Mouse (Mus musculus) megakaryocyte progenitor cell, adult 5-6 weeks (primary cell): Measurements from ENCODE around the gene Med20. TPM values are rescaled to one million over a fixed set of nuclear protein-coding genes. Genes with fewer than 3 reads are reported as not detected.

Experiments used
- ATAC-seq: replicated peaks from 2 replicates; pipeline ENCODE4 v1.8.0; 2016; ENCODE audit warnings: mild to moderate bottlenecking, moderate TSS enrichment, inconsistent platforms; ENCODE audit not compliant: poor library complexity
- total RNA-seq, 2 experiments: library from RNA; stranded (forward) in 1 of 2; stranded (reverse) in 1 of 2; fragments of 157-497, 149-512 nt in 1 of 2; fragments of 200-1000 nt in 1 of 2; gene quantifications; 2 replicates each; pipeline versions ENCODE4 v1.2.3 to v1.2.4; 2015 to 2017

Med20 gene
- total RNA-seq, 2 experiments from 2014 or later, result 23.8 to 40.7 TPM

DNA sequence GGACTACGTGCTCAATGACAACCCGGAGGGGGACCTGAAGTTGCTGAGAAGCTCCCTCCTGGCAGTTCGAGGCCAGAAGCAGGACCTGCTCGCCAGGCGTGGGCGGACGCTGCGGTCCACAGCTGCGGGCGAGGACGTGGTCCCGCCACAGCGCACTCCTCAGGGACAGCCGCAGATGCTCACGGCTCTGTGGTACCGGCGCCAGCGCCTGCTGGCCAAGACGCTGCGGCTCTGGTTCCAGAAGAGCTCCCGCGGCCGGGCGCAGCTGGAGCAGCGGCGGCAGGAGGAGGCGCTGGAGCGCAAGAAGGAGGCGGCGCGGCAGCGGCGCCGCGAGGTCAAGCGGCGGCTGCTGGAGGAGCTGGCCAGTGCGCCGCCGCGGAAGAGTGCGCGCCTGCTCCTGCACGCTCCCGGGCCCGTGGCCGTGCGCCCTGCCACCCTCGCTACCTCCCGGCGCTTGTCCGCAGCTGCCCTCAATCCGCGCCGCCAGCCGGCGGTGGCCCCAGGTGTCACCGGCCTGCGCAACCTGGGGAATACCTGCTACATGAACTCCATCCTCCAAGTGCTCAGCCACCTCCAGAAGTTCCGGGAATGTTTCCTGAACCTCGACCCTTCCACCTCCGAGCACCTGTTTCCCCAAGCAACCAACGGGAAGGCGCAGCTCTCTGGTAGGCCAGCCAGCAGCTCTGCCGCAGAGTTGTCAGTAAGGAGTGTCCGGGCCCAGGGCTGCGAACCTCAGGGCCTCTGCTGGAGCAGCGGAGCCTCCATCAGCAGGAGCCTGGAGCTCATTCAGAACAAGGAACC lies 61.1 kb downstream of the Med20 start:
- ATAC-seq, result peak; percentile 62

Other genes starting within 250 kb of the Med20 start
- 71.3 and 89.1 TPM in 2 replicates for gene Mrps10, start 242.7 kb upstream of the Med20 start, total RNA-seq (2015)
- 53.6 and 69.9 TPM in 2 replicates for gene Mrps10, start 242.7 kb upstream of the Med20 start, total RNA-seq (2017)
- 0.32 and 0.86 TPM in 2 replicates for gene Guca1b, start 226.2 kb upstream of the Med20 start, total RNA-seq (2015)
- gene Guca1b, start 226.2 kb upstream of the Med20 start, total RNA-seq (2017), result 0.37 and 0.81 TPM in 2 replicates
- gene Guca1a, start 211.0 kb upstream of the Med20 start, total RNA-seq (2015), result 8.2 and 8.7 TPM in 2 replicates
- 0.68 and 2.8 TPM in 2 replicates for gene Guca1a, start 211.0 kb upstream of the Med20 start, total RNA-seq (2017)
- 1.6 and 2.3 TPM in 2 replicates for gene AI661453, start 175.0 kb upstream of the Med20 start, total RNA-seq (2015)
- 0.29 and 0.71 TPM in 2 replicates for gene AI661453, start 175.0 kb upstream of the Med20 start, total RNA-seq (2017)
- 0.12 and 0.27 TPM in 2 replicates for gene 1700001C19Rik, start 174.2 kb upstream of the Med20 start, total RNA-seq (2015)
- gene 1700001C19Rik, start 174.2 kb upstream of the Med20 start, total RNA-seq (2017), result 0.33 and 0.95 TPM in 2 replicates
- gene Taf8, start 109.3 kb upstream of the Med20 start, total RNA-seq (2015), result 14.7 and 19.1 TPM in 2 replicates
- 32.1 and 33.4 TPM in 2 replicates for gene Taf8, start 109.3 kb upstream of the Med20 start, total RNA-seq (2017)
- 95.3 and 100 TPM in 2 replicates for gene Ccnd3, start 106.5 kb upstream of the Med20 start, total RNA-seq (2015)
- gene Ccnd3, start 106.5 kb upstream of the Med20 start, total RNA-seq (2017), result 51.4 and 53.8 TPM in 2 replicates
- gene Bysl, start 90 bp upstream of the Med20 start, total RNA-seq (2015), result 9.8 and 11.6 TPM in 2 replicates
- 15.4 and 16.0 TPM in 2 replicates for gene Bysl, start 90 bp upstream of the Med20 start, total RNA-seq (2017)
- 0.56 and 2.2 TPM in 2 replicates for gene Gm20517, start within 50 bp of the Med20 start, total RNA-seq (2015)
- gene Gm20517, start within 50 bp of the Med20 start, total RNA-seq (2017), result 3.4 and 3.6 TPM in 2 replicates
- gene Usp49, start 19.1 kb downstream of the Med20 start, total RNA-seq (2015), result 4.8 and 5.9 TPM in 2 replicates
- 4.5 and 6.4 TPM in 2 replicates for gene Usp49, start 19.1 kb downstream of the Med20 start, total RNA-seq (2017)
- 194 and 226 TPM in 2 replicates for gene Tomm6, start 76.8 kb downstream of the Med20 start, total RNA-seq (2015)
- 49.9 and 72.6 TPM in 2 replicates for gene Tomm6, start 76.8 kb downstream of the Med20 start, total RNA-seq (2017)
- 0.22 and 0.72 TPM in 2 replicates for gene Frs3, start 77.4 kb downstream of the Med20 start, total RNA-seq (2015)
- gene Frs3, start 77.4 kb downstream of the Med20 start, total RNA-seq (2017), result 0.12 and 0.61 TPM in 2 replicates
- gene Gm21981, start 82.9 kb downstream of the Med20 start, total RNA-seq (2015), result 0.54 TPM in 1 of 2 replicates, not detected in the other
- gene Gm21981, start 82.9 kb downstream of the Med20 start, total RNA-seq (2017), result not detected in 2 replicates
- gene Prickle4, start 83.2 kb downstream of the Med20 start, total RNA-seq (2015), result 0.15 and 0.64 TPM in 2 replicates
- 0.33 and 1.4 TPM in 2 replicates for gene Prickle4, start 83.2 kb downstream of the Med20 start, total RNA-seq (2017)
- gene Pgc, start 115.3 kb downstream of the Med20 start, total RNA-seq (2015), result not detected in 2 replicates
- not detected in 2 replicates for gene Pgc, start 115.3 kb downstream of the Med20 start, total RNA-seq (2017)
- gene Tfeb, start 125.4 kb downstream of the Med20 start, total RNA-seq (2015), result 6.5 and 7.5 TPM in 2 replicates
- 7.5 and 10.9 TPM in 2 replicates for gene Tfeb, start 125.4 kb downstream of the Med20 start, total RNA-seq (2017)
- gene Mdfi, start 223.1 kb downstream of the Med20 start, total RNA-seq (2015), result 2.9 and 4.1 TPM in 2 replicates
- 1.5 and 3.8 TPM in 2 replicates for gene Mdfi, start 223.1 kb downstream of the Med20 start, total RNA-seq (2017)